Mouse (Mus musculus) neutrophil, adult 5-6 weeks (primary cell): ENCODE measurements around the gene Wipf2. TPM values are rescaled to one million over a fixed set of nuclear protein-coding genes. Genes with fewer than 3 reads are reported as not detected.
A peak's percentile ranks its signal among the peaks of the same experiment; 100 is the strongest.

Experiments
- ATAC-seq: fragments of 151-379, 151-347 bp; 2 replicates; pipeline ENCODE4 v1.8.0; 2017; ENCODE audit warnings: mild to moderate bottlenecking, moderate TSS enrichment; ENCODE audit not compliant: insufficient number of reproducible peaks, poor library complexity, low FRiP score, severe bottlenecking; ENCODE audit errors: extremely low read depth
- total RNA-seq: library from RNA; stranded (forward); fragments of 200-1000 nt; gene quantifications from 2 replicates; pipeline ENCODE4 v1.2.3, GENCODE M21; 2017

The Wipf2 gene
- total RNA-seq, 1 experiment from 2014 or later, result 16.2 TPM

DNA sequence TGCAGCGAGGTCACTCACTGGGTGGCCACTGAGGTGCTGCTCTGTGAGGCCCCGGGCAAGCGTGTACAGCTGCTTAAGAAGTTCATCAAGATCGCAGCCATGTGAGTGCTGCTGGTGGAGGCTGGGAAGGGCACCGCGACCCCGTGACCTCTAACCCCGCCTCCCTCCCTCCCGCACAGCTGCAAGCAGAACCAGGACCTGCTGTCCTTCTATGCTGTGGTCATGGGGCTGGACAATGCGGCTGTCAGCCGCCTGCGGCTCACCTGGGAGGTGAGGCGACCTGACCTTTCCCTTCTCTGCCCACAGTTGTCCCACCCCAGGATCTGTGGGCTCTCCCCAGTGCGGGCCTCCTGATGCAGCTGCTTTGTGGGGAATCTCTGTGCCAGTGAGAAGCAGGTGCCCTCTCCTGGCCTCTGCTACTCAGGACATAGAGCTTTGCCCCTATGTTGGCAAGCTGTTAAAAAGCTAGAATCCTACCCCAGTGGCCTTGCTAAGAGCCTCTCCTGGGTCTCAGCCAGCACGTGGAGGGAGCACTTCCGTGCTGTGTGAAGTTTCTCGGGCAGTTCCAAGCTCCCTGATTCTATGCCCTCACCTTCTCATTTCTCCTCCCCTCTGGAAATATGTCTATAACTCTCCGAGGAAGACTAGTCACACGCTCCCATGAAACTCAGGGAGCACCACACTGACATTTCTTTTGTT, 14.1 kb upstream of the Wipf2 start:
- no peak for ATAC-seq

GRCm38 (mm10) chr11:98850100-98851093, 13.0 kb upstream of the Wipf2 start:
- ATAC-seq, result no peak

DNA sequence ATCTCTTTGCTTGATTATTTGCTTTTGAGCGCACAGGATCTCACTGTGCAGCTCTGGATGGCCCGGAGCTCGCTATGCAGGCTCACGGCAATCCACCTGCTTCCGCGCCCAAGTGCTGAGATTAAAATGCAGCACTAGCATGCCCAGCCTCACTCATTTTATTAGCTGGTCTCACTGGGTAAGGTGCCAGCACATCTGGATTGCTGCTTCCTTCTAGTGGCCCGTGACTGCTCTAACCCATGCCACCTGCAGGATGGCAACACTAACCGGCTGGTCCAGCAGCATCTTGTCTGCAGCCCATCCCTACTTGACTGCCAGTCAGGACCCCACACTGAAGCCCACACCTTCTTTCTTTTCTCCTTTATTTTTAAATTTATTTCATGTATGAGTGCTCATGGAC, 9.3 kb upstream of the Wipf2 start:
- no peak for ATAC-seq

DNA sequence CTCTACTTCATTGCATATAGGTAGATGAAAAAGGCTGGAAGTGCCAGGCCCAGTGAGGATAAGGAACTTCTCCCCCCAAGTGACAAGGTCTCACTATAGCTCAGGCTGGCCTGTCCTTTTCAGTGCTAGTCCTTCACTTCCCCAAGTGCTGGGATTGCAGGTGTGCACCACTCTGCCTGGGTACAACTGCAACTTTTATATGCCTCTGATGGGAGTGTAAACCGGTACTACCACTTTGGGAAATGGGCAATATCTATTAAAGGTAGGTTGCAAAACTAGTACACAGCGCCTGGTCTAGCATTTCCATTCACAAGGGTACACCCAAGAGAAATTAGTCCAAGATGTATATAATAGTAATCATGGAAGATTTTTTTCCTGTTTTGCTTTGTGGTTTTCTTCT, 8.8 kb upstream of the Wipf2 start:
- no peak for ATAC-seq

DNA sequence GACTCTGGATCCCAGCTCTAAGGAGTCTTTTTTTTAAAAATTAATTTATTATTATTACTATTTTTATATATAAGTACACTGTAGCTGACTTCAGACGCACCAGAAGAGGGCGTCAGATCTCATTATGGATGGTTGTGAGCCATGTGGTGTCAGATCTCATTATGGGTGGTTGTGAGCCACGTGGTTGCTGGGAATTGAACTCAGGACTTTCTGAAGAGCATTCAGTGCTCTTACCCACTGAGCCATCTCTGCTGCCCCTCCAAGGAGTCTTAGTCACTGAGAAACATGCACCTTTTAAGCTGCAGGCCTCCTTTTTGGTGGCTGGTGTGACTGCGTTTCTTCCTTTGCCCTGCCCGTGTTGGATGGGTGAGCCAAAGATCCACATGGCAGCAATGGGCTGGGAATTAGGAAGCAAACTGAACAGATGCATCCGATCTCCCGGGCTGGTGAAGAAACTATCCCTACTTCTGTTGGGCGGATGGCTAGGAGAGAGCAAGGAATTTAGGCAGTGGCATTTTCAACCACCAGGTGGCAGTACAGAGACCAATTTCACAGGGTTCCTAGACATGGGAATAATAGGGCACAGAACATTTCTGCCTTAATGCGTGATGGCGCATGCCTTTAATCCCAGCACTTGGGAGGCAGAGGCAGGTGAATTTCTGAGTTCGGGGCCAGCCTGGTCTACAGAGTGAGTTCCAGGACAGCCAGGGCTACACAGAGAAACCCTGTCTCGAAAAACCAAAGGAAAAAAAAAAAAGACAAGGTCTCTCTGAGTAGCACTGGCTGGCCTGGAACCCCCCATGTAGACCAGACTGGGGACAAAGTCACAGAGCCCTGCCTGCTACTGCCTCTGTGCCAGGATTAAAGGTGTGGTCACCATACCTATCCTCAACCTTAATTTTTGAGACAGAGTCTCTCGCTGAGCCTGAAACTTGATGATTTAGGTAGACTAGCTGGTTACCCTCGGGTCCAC, 4.4 kb upstream of the Wipf2 start:
- peak; percentile 52; the same call in 1 of the 2 replicates for ATAC-seq

- peak; percentile 14; the same call in 1 of the 2 replicates for ATAC-seq
Observed at GRCm38 (mm10) chr11:98863751-98864429, 452 bp downstream of the Wipf2 start.

GRCm38 (mm10) chr11:98867293-98867692, 3.9 kb downstream of the Wipf2 start:
- ATAC-seq, result no peak

GRCm38 (mm10) chr11:98869906-98870305, 6.5 kb downstream of the Wipf2 start:
- ATAC-seq, result no peak

DNA sequence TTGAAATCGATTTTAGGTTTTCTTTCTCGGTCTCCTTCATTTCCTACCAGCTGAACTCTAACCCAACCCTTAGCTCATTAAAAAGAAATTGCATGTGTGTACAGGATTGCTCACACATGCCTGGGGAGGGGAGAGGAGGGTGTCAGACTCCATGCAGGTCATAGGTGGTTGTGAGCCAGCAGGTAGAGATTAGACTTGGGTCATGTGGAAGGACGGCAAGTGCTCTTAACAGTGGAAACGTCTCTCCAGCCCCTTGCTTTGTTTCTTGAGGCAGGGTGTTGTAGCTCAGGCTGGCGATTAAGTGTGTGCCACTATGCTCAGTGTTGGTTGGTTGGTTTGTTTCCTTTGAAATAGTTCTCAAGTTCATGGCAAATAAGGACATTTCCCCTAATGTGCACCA, 7.4 kb downstream of the Wipf2 start:
- ATAC-seq, result no peak

GRCm38 (mm10) chr11:98871416-98871815, 8.0 kb downstream of the Wipf2 start:
- ATAC-seq, result no peak

- no peak for ATAC-seq
Observed at GRCm38 (mm10) chr11:98872040-98872439, 8.6 kb downstream of the Wipf2 start.

DNA sequence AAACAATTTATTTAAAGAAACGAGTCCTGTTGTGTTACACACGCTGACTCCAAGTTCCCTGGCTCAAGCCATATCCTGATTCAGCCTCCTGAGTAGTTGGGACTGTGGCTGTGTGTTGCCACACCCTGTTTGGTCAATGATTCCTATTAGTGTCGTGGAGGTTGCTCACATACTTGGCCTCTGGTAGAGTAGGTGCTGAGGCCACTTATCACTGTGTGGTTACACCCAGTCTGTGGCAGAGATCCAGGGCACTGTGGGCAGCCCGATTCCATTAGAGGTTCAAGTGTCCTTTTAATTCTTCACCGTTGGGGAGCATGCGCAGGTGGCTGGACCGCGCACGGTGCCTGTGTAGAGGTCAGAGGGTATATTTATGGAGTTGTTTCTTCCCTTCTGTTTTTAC, 10.5 kb downstream of the Wipf2 start:
- no peak for ATAC-seq

DNA sequence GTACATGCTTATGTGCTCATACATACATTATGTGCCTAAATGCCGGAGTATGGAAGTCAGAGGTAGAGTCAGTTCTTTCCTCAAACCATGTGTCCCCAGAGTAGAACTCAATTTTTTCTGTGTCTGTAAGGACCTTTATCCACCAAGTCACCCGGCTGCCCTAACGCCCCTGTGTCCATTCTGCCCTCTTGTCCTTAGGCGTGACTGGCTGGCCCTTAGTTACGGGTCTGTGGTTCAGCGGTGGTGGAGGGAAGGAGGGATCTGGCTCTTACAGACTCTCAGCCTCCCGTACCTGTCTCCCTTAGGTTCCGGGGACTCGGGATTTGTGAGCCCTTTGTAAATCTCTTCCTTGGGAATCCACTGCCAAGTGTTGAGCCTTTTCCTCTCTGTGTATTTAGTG, 13.6 kb downstream of the Wipf2 start:
- no peak for ATAC-seq

- no peak for ATAC-seq
Observed at GRCm38 (mm10) chr11:98887703-98888102, 24.3 kb downstream of the Wipf2 start.

DNA sequence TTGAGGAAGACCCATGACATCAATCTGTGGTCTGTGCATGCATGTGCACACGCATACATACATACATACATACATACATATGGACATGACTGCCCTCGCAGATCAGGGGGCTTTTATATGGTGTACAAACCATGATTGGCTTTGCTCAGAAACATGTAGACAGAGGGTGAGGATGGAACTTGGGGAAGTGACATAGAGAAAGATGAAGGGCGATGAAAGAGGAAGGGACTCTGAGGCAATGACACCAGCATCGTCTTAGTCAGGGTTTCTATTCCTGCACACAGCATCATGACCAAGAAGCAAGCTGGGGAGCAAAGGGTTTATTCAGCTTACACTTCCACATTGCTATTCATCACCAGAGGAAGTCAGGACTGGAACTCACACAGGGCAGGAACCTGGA, 25.6 kb downstream of the Wipf2 start:
- no peak for ATAC-seq

DNA sequence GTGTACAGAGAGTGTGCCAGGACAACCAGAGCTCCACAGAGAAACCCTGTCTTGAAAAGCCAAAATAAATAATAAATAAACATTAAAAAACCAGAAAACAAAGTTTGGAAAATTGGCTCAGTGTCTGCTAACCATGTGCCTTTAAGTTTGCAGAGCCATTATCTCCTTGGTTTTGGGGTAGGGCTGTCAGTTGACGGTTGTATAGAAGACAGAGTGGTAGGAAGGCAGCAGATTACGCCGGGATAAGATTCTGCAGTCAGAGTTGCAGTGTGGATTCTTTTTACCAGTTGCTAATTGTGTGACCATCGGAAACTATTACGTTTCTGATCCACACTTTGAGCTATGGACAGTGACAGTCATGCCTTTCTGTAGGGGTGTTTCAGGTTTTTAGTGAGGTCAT, 26.5 kb downstream of the Wipf2 start:
- no peak for ATAC-seq

DNA sequence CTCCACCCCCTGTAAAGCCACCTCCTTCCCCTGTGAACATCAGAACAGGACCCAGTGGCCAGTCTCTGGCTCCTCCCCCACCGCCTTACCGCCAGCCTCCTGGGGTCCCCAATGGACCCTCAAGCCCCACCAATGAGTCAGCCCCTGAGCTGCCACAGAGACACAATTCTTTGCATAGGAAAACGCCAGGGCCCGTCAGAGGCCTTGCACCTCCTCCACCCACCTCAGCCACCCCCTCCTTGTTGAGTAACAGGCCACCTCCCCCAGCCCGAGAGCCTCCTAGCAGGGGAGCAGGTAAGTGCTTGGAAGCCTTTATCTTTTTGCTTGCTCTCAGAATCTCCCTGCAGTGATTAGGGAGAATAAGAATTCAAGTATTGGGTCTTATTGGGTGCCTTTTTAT, 29.0 kb downstream of the Wipf2 start:
- ATAC-seq, result no peak

DNA sequence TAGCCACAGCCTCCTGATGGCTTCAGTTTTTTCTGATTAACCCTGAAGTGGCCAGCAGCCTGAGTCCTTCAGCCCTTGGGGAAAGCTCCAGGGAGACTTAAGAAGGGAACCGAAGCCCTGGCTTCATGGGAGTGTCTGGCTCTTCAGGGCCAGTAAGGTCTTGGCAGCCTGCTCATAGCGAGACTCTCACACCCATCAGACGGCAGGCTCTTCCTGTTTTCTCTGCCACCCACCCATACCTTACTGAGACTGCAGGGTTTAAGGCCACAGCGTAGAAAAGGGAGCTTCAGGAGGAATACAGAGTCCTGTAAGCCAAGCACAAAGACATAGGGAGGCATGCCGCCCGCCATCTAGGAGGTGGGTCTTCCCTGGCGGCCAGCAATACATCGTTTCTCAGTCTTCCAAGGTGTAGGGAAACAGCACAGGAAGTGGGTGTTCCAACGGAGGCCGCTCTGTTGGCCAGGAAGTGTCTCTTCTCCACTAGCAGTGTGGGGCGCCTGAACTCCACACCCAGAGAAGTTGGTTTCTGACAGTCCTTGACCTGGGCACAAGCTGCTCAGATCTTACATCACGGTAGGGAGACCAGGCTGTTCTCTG, 37.2 kb downstream of the Wipf2 start:
- ATAC-seq, result no peak
